Mouse (Mus musculus): ENCODE data around the gene Ube2g2. TPM values are rescaled to one million over a fixed set of nuclear protein-coding genes. Genes with fewer than 3 reads are reported as not detected.

Ube2g2 gene
- polyA plus RNA-seq (2016; fragmentation: Nextera tagmentation; extraction: Ambion mirVana) = 98.9 and 101 TPM in 2 replicates

DNA sequence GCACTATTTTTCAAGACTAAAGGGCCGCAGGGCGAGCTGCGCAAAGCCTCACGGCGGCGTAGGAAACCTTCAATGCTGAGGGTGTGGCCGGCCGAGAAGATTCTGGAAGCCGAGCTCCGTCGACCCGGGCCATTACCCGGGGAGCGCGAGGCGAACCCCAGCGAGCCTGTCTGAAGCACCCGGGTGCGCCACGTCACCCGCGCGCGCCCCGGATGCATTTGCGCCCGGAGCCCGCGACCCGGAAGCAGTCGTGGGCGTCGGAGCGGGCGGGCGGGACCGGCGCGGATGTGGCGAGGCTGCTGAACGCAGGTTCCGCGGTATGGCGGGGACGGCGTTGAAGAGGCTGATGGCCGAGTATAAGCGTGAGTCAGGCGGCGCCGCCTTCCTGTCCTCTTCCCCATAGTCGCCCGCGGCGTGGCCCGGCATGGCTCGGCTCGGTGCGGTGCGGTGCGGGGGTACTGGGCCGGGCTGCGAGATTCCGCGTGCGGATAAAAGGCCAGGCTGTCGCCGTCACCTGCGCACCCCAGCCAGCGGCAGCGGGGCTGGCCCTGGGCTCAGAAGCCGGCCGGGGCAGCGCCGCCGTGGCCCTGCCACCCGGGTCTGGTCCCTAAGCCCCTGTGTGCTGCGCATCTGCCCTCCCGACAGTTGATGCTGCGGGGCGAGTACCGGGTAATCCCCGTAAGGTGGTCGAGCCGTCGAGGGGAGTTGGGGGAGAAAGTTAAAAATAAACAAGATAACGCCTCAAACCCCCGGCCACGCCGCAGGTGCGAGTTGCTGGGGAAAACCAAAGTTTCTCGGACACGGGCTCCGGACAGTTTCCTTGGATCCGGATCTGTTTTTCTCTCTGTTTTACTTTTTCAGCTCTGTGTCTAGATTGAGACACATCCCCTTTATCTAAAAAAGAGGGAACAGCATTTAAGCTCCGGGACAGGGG lies at the start of gene Ube2g2:
Gene Ube2g2 (plus strand): TSS at position 221 of the 934 bp plus-strand sequence.
- peaks cover 50% of the 10 kb centered on the region for H3K36me3 ChIP-seq (replicated peaks)
- no peaks in the 10 kb centered on the region for H3K27me3 ChIP-seq (replicated peaks; ENCODE audit: low read depth, poor library complexity, severe bottlenecking)
- peak within 1 kb of the TSS; percentile 95 for H3K27ac ChIP-seq (replicated peaks)
- WGBS = under 1% methylated on average over 96 of the region's 96 CpGs
- DNase-seq (ENCODE audit: low spot score) = peak; percentile 93
- H3K9me3 ChIP-seq = no peaks in the 10 kb centered on the region
- peak within 1 kb of the TSS; percentile 99 for H3K4me3 ChIP-seq
- H3K4me1 ChIP-seq = peaks cover 27% of the 10 kb centered on the region

DNA sequence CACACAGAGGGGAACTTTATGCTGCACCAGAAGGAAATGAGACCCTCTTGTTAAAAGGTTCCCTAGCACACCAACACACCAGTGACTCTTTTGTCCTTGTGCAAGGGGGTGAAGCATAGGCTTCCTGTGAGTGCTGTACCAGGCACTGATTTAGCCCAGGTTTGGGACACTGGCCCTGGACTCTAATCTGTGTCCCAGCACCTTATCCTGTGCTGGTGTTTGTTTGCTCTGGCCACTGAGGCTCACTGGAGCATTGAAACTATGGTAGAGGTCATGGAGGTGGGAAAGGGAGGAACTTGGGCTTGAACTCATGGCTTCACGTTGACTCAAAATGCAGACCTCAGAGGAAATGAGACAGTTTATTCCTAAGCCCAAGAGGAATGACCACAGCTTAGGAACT lies 48.9 kb upstream of the Ube2g2 start:
- H3K27ac ChIP-seq (replicated peaks) = no peak overlapping the region
- 76% methylated on average over 1 of the region's 1 CpGs for whole genome bisulfite sequencing
- DNase-seq (ENCODE audit: low spot score) = no peak

DNA sequence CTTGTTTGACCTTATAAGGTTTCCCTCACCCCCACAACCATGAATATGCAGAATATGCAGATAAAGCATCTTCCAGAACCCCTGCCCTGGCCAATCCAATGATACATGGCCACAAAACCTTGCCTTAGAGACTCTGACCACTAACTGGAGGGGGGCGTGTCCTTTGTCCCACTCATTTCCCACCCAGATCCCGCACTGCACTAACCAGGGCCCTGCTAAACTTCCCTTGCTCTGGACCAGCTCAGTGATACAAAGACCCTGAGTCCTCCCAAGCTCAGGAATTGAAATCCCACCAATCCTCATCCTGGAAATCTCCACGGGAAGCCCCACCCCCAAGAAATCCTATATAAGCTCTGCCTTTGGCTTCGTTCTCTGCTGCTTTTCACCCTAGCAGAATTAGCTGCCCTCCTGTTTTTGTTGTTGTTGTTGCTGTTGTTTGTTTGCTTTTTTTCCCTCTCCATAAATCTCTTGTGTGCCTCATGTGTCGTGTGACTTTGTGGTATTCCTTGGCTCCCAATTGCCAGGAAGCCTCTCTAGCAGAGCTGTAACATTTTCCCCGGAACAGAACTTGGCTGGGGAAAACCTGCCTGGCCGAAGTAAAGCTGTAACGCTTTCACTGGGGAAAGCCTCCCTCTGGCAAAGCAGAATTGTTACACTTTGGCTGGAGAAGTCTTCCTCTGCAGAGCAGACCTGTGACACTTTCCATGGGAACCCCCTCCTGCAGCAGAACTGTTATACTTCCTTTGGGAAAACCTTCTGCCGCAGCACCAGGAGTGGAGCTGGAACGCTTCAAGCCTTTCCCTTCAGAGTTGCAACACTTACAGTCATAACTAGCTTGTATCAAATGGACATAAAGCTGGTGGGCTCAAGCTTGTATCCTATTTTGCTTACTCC lies 41.8 kb upstream of the Ube2g2 start:
- no peak overlapping the region; the same call in 1 of the 2 replicates for H3K27ac ChIP-seq (replicated peaks)
- DNase-seq (ENCODE audit: low spot score) = no peak
- no peaks in the 10 kb centered on the region for H3K27me3 ChIP-seq (replicated peaks; ENCODE audit: low read depth, poor library complexity, severe bottlenecking)
- no peaks in the 10 kb centered on the region for H3K36me3 ChIP-seq (replicated peaks)
- no peak overlapping the region; the same call in 1 of the 2 replicates for H3K4me3 ChIP-seq
- H3K4me1 ChIP-seq = peaks cover 34% of the 10 kb centered on the region
- no peaks in the 10 kb centered on the region for H3K9me3 ChIP-seq
- 62% methylated on average over 10 of the region's 10 CpGs for WGBS

More for the DNA sequence above, 48.9 kb upstream of the Ube2g2 start:
- Histone ChIP-seq H3K9me3 (no peaks in the 10 kb centered on the region), H3K4me1 (peaks cover 20% of the 10 kb centered on the region), H3K4me3 (no peak overlapping the region), H3K36me3 (replicated peaks) (no peaks in the 10 kb centered on the region), H3K27me3 (replicated peaks; ENCODE audit: low read depth, poor library complexity, severe bottlenecking) (no peaks in the 10 kb centered on the region)

DNA sequence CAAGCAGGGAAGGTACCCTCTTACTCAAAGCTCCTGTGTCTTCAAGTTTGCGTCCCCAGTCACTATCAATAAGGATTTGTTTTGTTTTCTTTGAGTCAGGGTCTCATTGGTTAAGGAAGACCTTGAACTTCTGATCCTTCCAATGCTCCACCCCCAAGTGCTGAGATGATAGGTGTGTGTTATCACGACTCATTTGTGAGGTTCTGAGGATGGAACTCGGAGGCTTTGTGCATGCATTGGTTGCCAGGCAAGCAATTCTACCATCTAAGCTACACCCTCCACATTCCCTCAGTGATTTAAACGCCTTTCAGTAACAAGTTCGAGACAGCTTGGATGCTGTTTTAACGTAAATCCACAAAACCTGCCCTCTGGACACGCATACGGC lies 41.1 kb upstream of the Ube2g2 start:
- 12% methylated on average over 8 of the region's 8 CpGs for WGBS
- Histone ChIP-seq H3K4me3 (peak overlapping the region; percentile 75), H3K27me3 (replicated peaks; ENCODE audit: low read depth, poor library complexity, severe bottlenecking) (no peaks in the 10 kb centered on the region), H3K36me3 (replicated peaks) (peaks cover 5% of the 10 kb centered on the region; the same call in 1 of the 2 replicates), H3K27ac (replicated peaks) (peak overlapping the region; percentile 92), H3K4me1 (peaks cover 34% of the 10 kb centered on the region), H3K9me3 (no peaks in the 10 kb centered on the region)
- DNase-seq (ENCODE audit: low spot score) = no peak

DNA sequence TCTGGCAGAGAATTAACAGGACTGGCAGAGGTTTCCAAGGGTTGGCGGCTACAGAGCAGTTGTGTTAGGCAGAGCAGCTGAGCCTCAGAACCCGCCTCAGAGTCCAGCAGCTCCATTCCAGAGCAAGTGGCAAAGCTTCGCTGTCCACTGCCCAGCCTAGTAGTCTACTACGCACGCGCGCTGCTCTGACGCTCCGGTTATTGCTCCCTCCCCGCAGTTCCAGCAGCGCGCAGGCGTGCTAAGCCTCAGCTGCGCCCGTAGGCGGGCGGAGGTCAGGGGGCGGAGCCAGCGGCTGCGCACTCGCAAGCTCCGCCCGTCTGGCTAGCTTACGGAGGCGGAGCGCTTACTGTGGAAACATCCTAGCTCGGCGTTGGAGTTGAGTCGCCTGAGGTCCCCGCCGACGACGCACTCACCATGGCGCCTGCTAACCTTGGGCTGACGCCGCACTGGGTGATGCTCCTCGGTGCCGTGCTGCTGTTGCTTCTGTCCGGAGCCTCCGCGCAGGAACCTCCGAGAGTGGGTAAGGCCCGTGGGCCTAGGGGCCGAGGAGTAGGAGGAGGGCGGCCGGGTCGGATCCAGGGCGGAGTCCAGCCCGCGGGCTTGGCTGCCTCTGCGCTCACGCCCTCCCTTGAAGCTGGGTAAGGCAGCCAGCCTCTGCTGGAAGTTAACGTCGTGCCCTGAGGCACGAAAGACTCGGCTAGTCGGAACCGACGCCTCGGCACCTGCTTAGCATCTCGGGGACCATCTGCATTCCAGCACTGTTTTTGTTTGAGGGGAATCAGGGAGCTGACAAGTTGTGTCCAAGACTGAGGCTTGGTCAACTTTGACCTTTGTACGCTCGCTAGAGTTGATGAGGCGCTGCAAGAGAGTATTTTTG lies 40.4 kb upstream of the Ube2g2 start, which contains the start of gene Pttg1ip:
Gene Pttg1ip (plus strand): TSS at position 313 of the 877 bp plus-strand sequence.
- H3K36me3 ChIP-seq (replicated peaks) = peaks cover 6% of the 10 kb centered on the region
- peak; percentile 97 for DNase-seq (ENCODE audit: low spot score)
- no peaks in the 10 kb centered on the region for H3K27me3 ChIP-seq (replicated peaks; ENCODE audit: low read depth, poor library complexity, severe bottlenecking)
- H3K27ac ChIP-seq (replicated peaks) = peak within 1 kb of the TSS; percentile 92
- peak within 1 kb of the TSS; percentile 75 for H3K4me3 ChIP-seq
- under 1% methylated on average over 64 of the region's 64 CpGs for WGBS
- peaks cover 35% of the 10 kb centered on the region for H3K4me1 ChIP-seq
- H3K9me3 ChIP-seq = no peaks in the 10 kb centered on the region

DNA sequence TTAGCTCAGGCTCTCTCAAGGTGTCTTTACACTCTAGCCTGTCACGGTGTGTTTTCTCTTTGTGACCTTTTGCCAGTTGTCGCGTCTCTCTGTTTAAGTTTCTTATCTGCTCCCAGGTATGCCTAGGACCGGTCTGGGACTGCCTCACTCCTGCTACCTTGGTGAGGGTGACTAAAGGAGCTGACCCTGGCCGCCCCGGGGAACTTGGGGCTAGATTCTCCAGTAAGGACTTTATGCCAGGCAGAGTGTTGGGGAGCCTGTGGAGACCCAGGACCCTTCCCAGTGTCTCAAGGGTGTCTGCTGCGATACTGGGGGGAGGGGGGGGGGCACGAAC lies 39.8 kb upstream of the Ube2g2 start:
- Histone ChIP-seq H3K27ac (replicated peaks) (peak overlapping the region; percentile 92), H3K36me3 (replicated peaks) (peaks cover 12% of the 10 kb centered on the region), H3K27me3 (replicated peaks; ENCODE audit: low read depth, poor library complexity, severe bottlenecking) (no peaks in the 10 kb centered on the region), H3K4me3 (peak overlapping the region; percentile 75), H3K9me3 (no peaks in the 10 kb centered on the region), H3K4me1 (peaks cover 37% of the 10 kb centered on the region)
- WGBS = 12% methylated on average over 8 of the region's 8 CpGs
- no peak for DNase-seq (ENCODE audit: low spot score)

DNA sequence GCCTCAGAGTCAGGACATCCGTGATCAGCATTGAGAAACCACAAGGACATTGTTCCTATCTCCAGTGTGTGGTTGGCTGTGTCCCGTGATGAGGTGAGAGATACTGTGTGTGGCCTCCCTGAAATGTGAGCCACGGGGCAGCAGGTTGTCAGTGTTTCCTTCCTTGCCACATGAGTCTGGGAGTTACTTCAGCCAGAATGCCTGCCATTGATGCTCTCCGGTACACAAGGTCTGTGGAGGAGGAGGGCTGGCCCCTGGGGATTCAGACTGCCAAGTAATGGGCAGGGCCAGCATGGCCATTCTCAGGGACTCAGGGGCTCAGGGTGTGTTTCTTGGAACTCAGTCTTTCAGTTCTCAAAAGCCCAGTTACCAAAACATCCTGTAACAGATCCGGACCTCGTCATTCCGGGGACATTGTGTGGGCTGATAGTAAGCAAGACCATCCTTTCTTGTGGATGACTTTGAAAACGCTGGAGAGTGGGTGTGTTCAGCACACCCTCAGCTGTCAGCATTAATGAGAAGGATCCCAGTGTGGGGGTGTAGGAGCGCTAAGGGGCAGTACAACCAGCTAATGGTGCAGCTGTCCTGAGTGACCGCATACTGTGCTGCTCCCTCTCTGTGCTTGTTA lies 38.2 kb upstream of the Ube2g2 start:
- H3K36me3 ChIP-seq (replicated peaks) = peaks cover 29% of the 10 kb centered on the region
- no peaks in the 10 kb centered on the region for H3K9me3 ChIP-seq
- no peak overlapping the region for H3K4me3 ChIP-seq
- 77% methylated on average over 10 of the region's 10 CpGs for WGBS
- DNase-seq (ENCODE audit: low spot score) = no peak
- peaks cover 37% of the 10 kb centered on the region for H3K4me1 ChIP-seq
- no peaks in the 10 kb centered on the region for H3K27me3 ChIP-seq (replicated peaks; ENCODE audit: low read depth, poor library complexity, severe bottlenecking)
- no peak overlapping the region for H3K27ac ChIP-seq (replicated peaks)

DNA sequence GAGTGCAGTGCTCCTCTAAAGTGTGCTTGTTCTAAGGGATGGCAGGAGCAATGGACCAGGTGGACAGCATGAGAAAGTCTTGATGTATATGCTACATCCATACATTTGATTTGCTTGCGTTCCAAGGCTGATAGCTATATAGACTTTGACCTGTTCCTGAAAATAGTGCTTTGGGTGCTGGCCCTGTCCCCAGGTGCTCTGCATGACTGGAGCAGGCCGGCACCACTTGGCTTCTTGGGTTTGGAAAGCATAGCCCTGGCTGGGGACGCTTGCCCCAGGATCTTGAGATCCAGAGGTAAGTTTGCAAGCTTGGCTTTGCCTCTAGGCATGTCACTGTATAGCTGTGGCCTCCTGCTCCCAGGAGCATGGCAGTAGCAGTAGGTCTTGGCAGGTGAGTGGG lies 35.4 kb upstream of the Ube2g2 start:
- Histone ChIP-seq H3K4me3 (no peak overlapping the region), H3K27me3 (replicated peaks; ENCODE audit: low read depth, poor library complexity, severe bottlenecking) (no peaks in the 10 kb centered on the region), H3K9me3 (no peaks in the 10 kb centered on the region), H3K27ac (replicated peaks) (no peak overlapping the region), H3K36me3 (replicated peaks) (peaks cover 53% of the 10 kb centered on the region), H3K4me1 (peaks cover 26% of the 10 kb centered on the region)
- 87% methylated on average over 3 of the region's 3 CpGs for WGBS
- DNase-seq (ENCODE audit: low spot score) = no peak

DNA sequence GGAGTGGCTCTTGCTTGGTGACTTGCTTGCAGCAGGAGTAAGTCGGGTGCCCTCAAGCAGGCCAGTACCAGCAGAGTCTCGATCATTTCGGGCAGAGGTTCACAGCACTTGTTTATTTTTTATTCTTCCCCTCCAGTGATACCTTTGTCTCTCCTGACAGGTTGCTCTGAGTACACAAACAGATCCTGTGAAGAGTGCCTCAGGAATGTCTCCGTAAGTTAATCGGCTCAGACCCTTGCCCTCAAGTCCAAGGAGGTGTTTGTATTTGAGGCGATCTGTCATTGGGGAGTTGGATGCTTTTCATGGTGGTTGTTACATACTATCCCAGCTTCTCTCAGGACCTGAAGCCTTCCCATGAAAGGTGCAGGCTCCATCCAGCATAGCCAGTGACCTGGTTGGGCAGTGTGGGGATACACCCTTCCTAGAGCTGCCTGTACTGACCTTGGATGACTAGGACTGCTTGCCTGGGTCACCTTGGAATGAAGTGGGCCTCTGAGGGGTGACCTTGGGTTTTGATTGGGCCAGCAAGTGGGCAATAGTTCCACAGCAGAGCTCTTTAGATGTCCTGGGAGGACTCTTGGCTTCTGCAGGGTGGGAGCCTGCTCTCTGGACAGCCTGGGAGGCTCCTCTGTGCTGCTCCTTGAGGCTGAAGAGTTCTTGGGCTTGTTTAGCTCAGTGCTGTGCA lies 34.8 kb upstream of the Ube2g2 start:
- H3K36me3 ChIP-seq (replicated peaks) = peaks cover 59% of the 10 kb centered on the region

DNA sequence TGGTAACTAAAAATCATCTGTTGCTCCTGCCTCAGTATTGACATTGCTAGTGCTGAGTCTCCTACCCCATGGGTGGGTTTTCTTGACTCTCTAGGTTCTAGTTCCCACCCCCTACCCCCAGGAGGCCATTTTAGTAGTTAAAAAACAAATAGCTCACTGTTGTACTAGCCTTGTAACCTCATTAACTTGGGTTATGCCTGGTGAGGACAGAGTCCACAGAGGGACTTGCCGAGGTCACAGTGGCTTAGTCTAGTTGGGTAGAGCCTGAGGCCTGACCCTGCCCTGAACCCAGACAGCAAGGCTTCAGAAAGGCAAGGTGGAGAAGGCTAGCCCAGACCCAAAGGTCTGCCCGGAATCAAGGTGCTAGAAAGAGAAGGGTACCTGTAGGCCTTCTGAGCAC lies 34.0 kb upstream of the Ube2g2 start:
- Histone ChIP-seq H3K4me1 (peaks cover 14% of the 10 kb centered on the region), H3K9me3 (no peaks in the 10 kb centered on the region), H3K36me3 (replicated peaks) (peaks cover 67% of the 10 kb centered on the region), H3K27me3 (replicated peaks; ENCODE audit: low read depth, poor library complexity, severe bottlenecking) (no peaks in the 10 kb centered on the region), H3K27ac (replicated peaks) (no peak overlapping the region), H3K4me3 (no peak overlapping the region)
- WGBS = 85% methylated on average over 2 of the region's 2 CpGs
- no peak for DNase-seq (ENCODE audit: low spot score)

More for the DNA sequence above, 34.8 kb upstream of the Ube2g2 start:
- no peaks in the 10 kb centered on the region for H3K27me3 ChIP-seq (replicated peaks; ENCODE audit: low read depth, poor library complexity, severe bottlenecking)
- peaks cover 22% of the 10 kb centered on the region for H3K4me1 ChIP-seq
- no peak overlapping the region for H3K4me3 ChIP-seq
- no peak overlapping the region; the same call in 1 of the 2 replicates for H3K27ac ChIP-seq (replicated peaks)
- H3K9me3 ChIP-seq = no peaks in the 10 kb centered on the region
- 88% methylated on average over 6 of the region's 6 CpGs for WGBS
- DNase-seq (ENCODE audit: low spot score) = no peak

DNA sequence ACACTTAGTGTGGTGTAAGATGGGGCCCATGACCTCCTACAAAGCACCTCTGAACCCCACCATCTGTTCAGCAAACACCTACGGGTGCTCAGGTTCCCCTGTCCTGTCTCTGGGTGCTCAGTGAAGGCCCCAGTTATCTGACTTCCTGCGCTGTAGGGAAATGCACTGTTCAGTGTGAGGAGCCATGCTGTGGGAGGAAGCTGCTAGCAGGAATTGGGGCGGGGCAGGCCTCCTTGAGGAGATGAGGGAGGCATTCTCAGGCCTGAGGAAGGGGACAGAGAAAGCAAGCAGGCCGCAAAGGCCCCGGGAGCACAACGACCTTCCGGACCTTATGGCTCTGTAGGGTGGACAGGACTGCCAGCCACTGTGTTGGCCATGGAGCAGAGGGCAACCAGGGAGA lies 33.0 kb upstream of the Ube2g2 start:
- no peaks in the 10 kb centered on the region for H3K27me3 ChIP-seq (replicated peaks; ENCODE audit: low read depth, poor library complexity, severe bottlenecking)
- no peak for DNase-seq (ENCODE audit: low spot score)
- H3K36me3 ChIP-seq (replicated peaks) = peaks cover 78% of the 10 kb centered on the region
- no peaks in the 10 kb centered on the region for H3K9me3 ChIP-seq
- no peak overlapping the region for H3K27ac ChIP-seq (replicated peaks)
- H3K4me1 ChIP-seq = peaks cover 3% of the 10 kb centered on the region
- no peak overlapping the region for H3K4me3 ChIP-seq
- 81% methylated on average over 7 of the region's 7 CpGs for WGBS

Data from embryonic facial prominence, embryonic 10.5 days (tissue).